Mouse (Mus musculus): ENCODE measurements around the gene H2-Ab1. TPM values are rescaled to one million over a fixed set of nuclear protein-coding genes. Genes with fewer than 3 reads are reported as not detected.
"Not testable (repeated sequence)": the region's sequence is repeated elsewhere in the genome, so short reads cannot be mapped to it uniquely, and the experiment has no call there.

Gene H2-Ab1
- polyA plus RNA-seq, 1 experiment, result not detected

GRCm38 (mm10) chr17:34309683-34310385, 52.3 kb downstream of the H2-Ab1 start:
- H3ac ChIP-seq (ENCODE audit: control insufficient read depth, insufficient read length), result no peak overlapping the region
- no peak overlapping the region for H3K4me2 ChIP-seq (ENCODE audit: low read depth)
- H3K4me3 ChIP-seq, result no peak overlapping the region
- peaks cover 20% of the 10 kb centered on the region for H3K27me3 ChIP-seq (ENCODE audit: control insufficient read depth, insufficient read depth, insufficient read length)
- no peaks in the 10 kb centered on the region for H3K79me2 ChIP-seq (ENCODE audit: control insufficient read depth, insufficient read depth)
- H3K36me3 ChIP-seq (ENCODE audit: control insufficient read depth, insufficient read depth), result no peaks in the 10 kb centered on the region
- no peak for TF ChIP-seq MYOD1 (IDR thresholded peaks at IDR 0.05; ENCODE audit: control insufficient read depth in 1 of 3, insufficient read length in 2 of 3, low read depth in 2 of 3)
- no peak for TF ChIP-seq CEBPB (IDR thresholded peaks at IDR 0.05; ENCODE audit: insufficient read depth, poor library complexity, severe bottlenecking)
- no peak for TF ChIP-seq POLR2AphosphoS2 (IDR thresholded peaks at IDR 0.05; ENCODE audit: insufficient read length, low read depth)

- not testable (repeated sequence) for H3K36me3 ChIP-seq (ENCODE audit: control insufficient read depth, insufficient read depth); H3ac ChIP-seq (ENCODE audit: control insufficient read depth, insufficient read length); H3K4me2 ChIP-seq (ENCODE audit: low read depth); H3K4me3 ChIP-seq; H3K79me2 ChIP-seq (ENCODE audit: control insufficient read depth, insufficient read depth)
- H3K27me3 ChIP-seq (ENCODE audit: control insufficient read depth, insufficient read depth, insufficient read length), result peaks cover 20% of the 10 kb centered on the region
These were observed 53.0 kb downstream of the H2-Ab1 start for GRCm38 (mm10) chr17:34310526-34310925.

GRCm38 (mm10) chr17:34312185-34312584, 54.7 kb downstream of the H2-Ab1 start:
- Histone ChIP-seq H3K4me3 (no peak overlapping the region), H3K79me2 (ENCODE audit: control insufficient read depth, insufficient read depth) (no peaks in the 10 kb centered on the region), H3K27me3 (ENCODE audit: control insufficient read depth, insufficient read depth, insufficient read length) (peaks cover 20% of the 10 kb centered on the region), H3K36me3 (ENCODE audit: control insufficient read depth, insufficient read depth) (no peaks in the 10 kb centered on the region), H3K4me2 (ENCODE audit: low read depth) (no peak overlapping the region), H3ac (ENCODE audit: control insufficient read depth, insufficient read length) (no peak overlapping the region)
- no peak for TF ChIP-seq TCF12 (IDR thresholded peaks at IDR 0.05; ENCODE audit: insufficient read depth, poor library complexity, severe bottlenecking)
- TF ChIP-seq E2F4 (IDR thresholded peaks at IDR 0.05; ENCODE audit: insufficient read depth), result no peak
- no peak for TF ChIP-seq POLR2AphosphoS2 (IDR thresholded peaks at IDR 0.05; ENCODE audit: insufficient read length, low read depth)

GRCm38 (mm10) chr17:34313393-34313792, 55.9 kb downstream of the H2-Ab1 start:
- no peak for TF ChIP-seq CEBPB (IDR thresholded peaks at IDR 0.05; ENCODE audit: insufficient read depth, poor library complexity, severe bottlenecking)
- no peak for TF ChIP-seq TCF12 (IDR thresholded peaks at IDR 0.05; ENCODE audit: insufficient read depth, poor library complexity, severe bottlenecking)
- TF ChIP-seq MYOD1 (IDR thresholded peaks at IDR 0.05; ENCODE audit: control insufficient read depth in 1 of 3, insufficient read length in 2 of 3, low read depth in 2 of 3), result no peak
- TF ChIP-seq POLR2AphosphoS2 (IDR thresholded peaks at IDR 0.05; ENCODE audit: insufficient read length, low read depth), result no peak
- no peak for TF ChIP-seq TCF3 (IDR thresholded peaks at IDR 0.05; ENCODE audit: insufficient read length, low read depth)
- no peak for TF ChIP-seq POLR2A (IDR thresholded peaks at IDR 0.05; ENCODE audit: insufficient read length, low read depth)
- no peak for TF ChIP-seq SRF (IDR thresholded peaks at IDR 0.05; ENCODE audit: control insufficient read depth, insufficient read length, low read depth)
- no peak for TF ChIP-seq MYOG (IDR thresholded peaks at IDR 0.05; ENCODE audit: control insufficient read depth in 1 of 3, insufficient read depth in 1 of 3, insufficient read length in 2 of 3, low read depth in 2 of 3)
- no peak for TF ChIP-seq E2F4 (IDR thresholded peaks at IDR 0.05; ENCODE audit: insufficient read depth)
- TF ChIP-seq MAX (IDR thresholded peaks at IDR 0.05; ENCODE audit: low read depth), result no peak
- no peak for TF ChIP-seq USF1 (IDR thresholded peaks at IDR 0.05; ENCODE audit: low read depth)
- TF ChIP-seq REST (IDR thresholded peaks at IDR 0.05; ENCODE audit: insufficient read depth, insufficient read length), result no peak
- H3K27me3 ChIP-seq (ENCODE audit: control insufficient read depth, insufficient read depth, insufficient read length), result peaks cover 20% of the 10 kb centered on the region
- H3K4me3 ChIP-seq, result no peak overlapping the region
- H3K36me3 ChIP-seq (ENCODE audit: control insufficient read depth, insufficient read depth), result no peaks in the 10 kb centered on the region
- no peak overlapping the region for H3ac ChIP-seq (ENCODE audit: control insufficient read depth, insufficient read length)
- H3K4me2 ChIP-seq (ENCODE audit: low read depth), result no peak overlapping the region
- no peaks in the 10 kb centered on the region for H3K79me2 ChIP-seq (ENCODE audit: control insufficient read depth, insufficient read depth)

- Histone ChIP-seq H3K27me3 (ENCODE audit: control insufficient read depth, insufficient read depth, insufficient read length) (peaks cover 20% of the 10 kb centered on the region), H3ac (ENCODE audit: control insufficient read depth, insufficient read length) (no peak overlapping the region), H3K4me2 (ENCODE audit: low read depth) (no peak overlapping the region), H3K36me3 (ENCODE audit: control insufficient read depth, insufficient read depth) (no peaks in the 10 kb centered on the region), H3K4me3 (no peak overlapping the region), H3K79me2 (ENCODE audit: control insufficient read depth, insufficient read depth) (no peaks in the 10 kb centered on the region)
- no peak for TF ChIP-seq POLR2A (IDR thresholded peaks at IDR 0.05; ENCODE audit: insufficient read length, low read depth)
- TF ChIP-seq MYOG (IDR thresholded peaks at IDR 0.05; ENCODE audit: control insufficient read depth in 1 of 3, insufficient read depth in 1 of 3, insufficient read length in 2 of 3, low read depth in 2 of 3), result no peak
- TF ChIP-seq USF1 (IDR thresholded peaks at IDR 0.05; ENCODE audit: low read depth), result no peak
- TF ChIP-seq E2F4 (IDR thresholded peaks at IDR 0.05; ENCODE audit: insufficient read depth), result no peak
- no peak for TF ChIP-seq POLR2AphosphoS2 (IDR thresholded peaks at IDR 0.05; ENCODE audit: insufficient read length, low read depth)
- no peak for TF ChIP-seq MYOD1 (IDR thresholded peaks at IDR 0.05; ENCODE audit: control insufficient read depth in 1 of 3, insufficient read length in 2 of 3, low read depth in 2 of 3)
- TF ChIP-seq REST (IDR thresholded peaks at IDR 0.05; ENCODE audit: insufficient read depth, insufficient read length), result no peak
- TF ChIP-seq SRF (IDR thresholded peaks at IDR 0.05; ENCODE audit: control insufficient read depth, insufficient read length, low read depth), result no peak
- TF ChIP-seq MAX (IDR thresholded peaks at IDR 0.05; ENCODE audit: low read depth), result no peak
- TF ChIP-seq TCF3 (IDR thresholded peaks at IDR 0.05; ENCODE audit: insufficient read length, low read depth), result no peak
These were observed 56.8 kb downstream of the H2-Ab1 start for GRCm38 (mm10) chr17:34314286-34314685.

All from myocyte (in vitro differentiated cells).